Comparison of ENCODE assay signal across 8 mouse cellular contexts in genomic region chr12:8348733-8349513, GRCm38 (mm10). TPM values are rescaled to one million over a fixed set of nuclear protein-coding genes. Genes with fewer than 3 reads are reported as not detected.
A peak's percentile ranks its signal among the peaks of the same experiment; 100 is the strongest.
DNase-seq lines count a peak whose midpoint lies in the region; ATAC-seq and TF ChIP-seq lines count a peak whose summit lies in the region.
"Had no signal": no experiment of that assay in that cellular context is flagged by ENCODE, and none has a peak within 500 bp of the region (broad histone marks: within the 10 kb centered on the region; RNA-seq: fewer than 3 reads in every experiment).

No protein-coding gene starts in this region.

- no peak for TF ChIP-seq CTCF in bone marrow, adult 2 months (IDR thresholded peaks at IDR 0.05; ENCODE audit: control insufficient read depth, insufficient read depth, low read length)
- no peak for TF ChIP-seq CTCF in lung, postnatal 0 days (IDR thresholded peaks at IDR 0.05)

- H3K4me2 ChIP-seq in hindbrain, embryonic 11.5 days (replicated peaks; ENCODE audit: low read depth, low read length) = no peak overlapping the region
- H3K4me2 ChIP-seq in hindbrain, embryonic 16.5 days (ENCODE audit: low read length) = no peak overlapping the region
- H3K4me2 ChIP-seq in embryonic facial prominence, embryonic 13.5 days = peak overlapping the region; percentile 20
- no peak overlapping the region for H3K4me2 ChIP-seq in lung, postnatal 0 days (replicated peaks; ENCODE audit: low read depth, low read length)

- 0 out of 2 replicates have a peak, but pooled peaks cover 4% of the 10 kb centered on the region for H3K4me1 ChIP-seq in hindbrain, embryonic 11.5 days (replicated peaks; ENCODE audit: control insufficient read depth, insufficient read depth, low read length)
- H3K4me1 ChIP-seq in hindbrain, embryonic 16.5 days (ENCODE audit: control insufficient read depth, insufficient read depth, low read depth, low read length) = no peaks in the 10 kb centered on the region; the same call in 1 of the 2 replicates
- peaks cover 21% of the 10 kb centered on the region; the same call in 1 of the 2 replicates for H3K4me1 ChIP-seq in bone marrow, adult 2 months (ENCODE audit: control insufficient read depth, insufficient read depth, low read length)
- peaks cover 20% of the 10 kb centered on the region for H3K4me1 ChIP-seq in embryonic facial prominence, embryonic 13.5 days
- peaks cover 15% of the 10 kb centered on the region; the same call in 1 of the 2 replicates for H3K4me1 ChIP-seq in lung, postnatal 0 days (ENCODE audit: insufficient read depth, low read depth, low read length)

- no peak for DNase-seq in hindbrain, embryonic 11.5 days (ENCODE audit: low spot score)
- peak; percentile 87 for DNase-seq in lung, postnatal 0 days (ENCODE audit: low spot score)
- no peak for DNase-seq in spleen, postnatal 36 days (ENCODE audit: low spot score in 2 of 2)
- no peak for DNase-seq in adrenal gland, adult 8-10 months
- DNase-seq: kidney, adult 9 months had no signal

- H3K9me3 ChIP-seq in hindbrain, embryonic 11.5 days (ENCODE audit: control insufficient read depth, low read length) = no peaks in the 10 kb centered on the region
- H3K9me3 ChIP-seq in hindbrain, embryonic 16.5 days (ENCODE audit: control insufficient read depth, low read length) = no peaks in the 10 kb centered on the region
- H3K9me3 ChIP-seq in embryonic facial prominence, embryonic 13.5 days = no peaks in the 10 kb centered on the region
- no peaks in the 10 kb centered on the region for H3K9me3 ChIP-seq in lung, postnatal 0 days (ENCODE audit: low read length)

- 0 out of 2 replicates have a peak overlapping the region, but pooled peaks have one; percentile 8 for H3K27ac ChIP-seq in hindbrain, embryonic 11.5 days (ENCODE audit: low read depth, low read length)
- H3K27ac ChIP-seq in hindbrain, embryonic 16.5 days (ENCODE audit: low read depth, low read length) = no peak overlapping the region
- H3K27ac ChIP-seq in bone marrow, adult 2 months (ENCODE audit: control insufficient read depth, insufficient read depth, low read depth, low read length, poor library complexity) = peak overlapping the region; percentile 94
- H3K27ac ChIP-seq in embryonic facial prominence, embryonic 13.5 days = peak overlapping the region; percentile 78
- peak overlapping the region; percentile 77 for H3K27ac ChIP-seq in lung, postnatal 0 days (ENCODE audit: low read length)

- H3K27me3 ChIP-seq in hindbrain, embryonic 11.5 days (ENCODE audit: control insufficient read depth, insufficient read depth, low read length) = no peaks in the 10 kb centered on the region
- no peaks in the 10 kb centered on the region for H3K27me3 ChIP-seq in hindbrain, embryonic 16.5 days (replicated peaks; ENCODE audit: control insufficient read depth, insufficient read depth, low read length)
- H3K27me3 ChIP-seq in embryonic facial prominence, embryonic 13.5 days = no peaks in the 10 kb centered on the region
- no peaks in the 10 kb centered on the region for H3K27me3 ChIP-seq in lung, postnatal 0 days (replicated peaks; ENCODE audit: insufficient read depth, low read length)

- H3K9ac ChIP-seq in hindbrain, embryonic 11.5 days (ENCODE audit: low read depth, low read length) = no peak overlapping the region
- H3K9ac ChIP-seq in hindbrain, embryonic 16.5 days (ENCODE audit: low read depth, low read length) = no peak overlapping the region
- 0 out of 2 replicates have a peak overlapping the region, but pooled peaks have one; percentile 3 for H3K9ac ChIP-seq in embryonic facial prominence, embryonic 13.5 days
- H3K9ac ChIP-seq in lung, postnatal 0 days (replicated peaks; ENCODE audit: low read depth) = no peak overlapping the region

- no peak for TF ChIP-seq POLR2A in bone marrow, adult 2 months (IDR thresholded peaks at IDR 0.05; ENCODE audit: borderline replicate concordance, control insufficient read depth, low read depth, low read length)

- H3K4me3 ChIP-seq in hindbrain, embryonic 11.5 days (ENCODE audit: low read depth, low read length) = no peak overlapping the region
- no peak overlapping the region for H3K4me3 ChIP-seq in hindbrain, embryonic 16.5 days (ENCODE audit: low read length)
- no peak overlapping the region for H3K4me3 ChIP-seq in bone marrow, adult 2 months (replicated peaks; ENCODE audit: control insufficient read depth, low read depth, low read length)
- no peak overlapping the region for H3K4me3 ChIP-seq in embryonic facial prominence, embryonic 13.5 days
- H3K4me3 ChIP-seq in lung, postnatal 0 days (ENCODE audit: low read depth, low read length) = no peak overlapping the region

- no peaks in the 10 kb centered on the region for H3K36me3 ChIP-seq in hindbrain, embryonic 11.5 days (ENCODE audit: control insufficient read depth, insufficient read depth, low read length)
- no peaks in the 10 kb centered on the region for H3K36me3 ChIP-seq in hindbrain, embryonic 16.5 days (ENCODE audit: control insufficient read depth, insufficient read depth, low read length)
- H3K36me3 ChIP-seq in embryonic facial prominence, embryonic 13.5 days = no peaks in the 10 kb centered on the region
- no peaks in the 10 kb centered on the region for H3K36me3 ChIP-seq in lung, postnatal 0 days (ENCODE audit: insufficient read depth, low read length)

- no peak for ATAC-seq in hindbrain, embryonic 11.5 days (ENCODE audit: low FRiP score)
- no peak for ATAC-seq in hindbrain, embryonic 16.5 days
- ATAC-seq in embryonic facial prominence, embryonic 13.5 days (ENCODE audit: insufficient number of reproducible peaks, insufficient read depth, low FRiP score, low TSS enrichment, low read depth) = no peak
- ATAC-seq in lung, postnatal 0 days = peak; percentile 61

- peak; percentile 44 for TF ChIP-seq EP300 in lung, postnatal 0 days (IDR thresholded peaks at IDR 0.05)

- WGBS in hindbrain, embryonic 11.5 days = 61% methylated on average over 9 of the region's 9 CpGs
- WGBS in hindbrain, embryonic 16.5 days = 65% methylated on average over 9 of the region's 9 CpGs
- 37% methylated on average over 9 of the region's 9 CpGs for WGBS in bone marrow, adult 2 months
- WGBS in embryonic facial prominence, embryonic 13.5 days = 65% methylated on average over 9 of the region's 9 CpGs
- 41% methylated on average over 9 of the region's 9 CpGs for WGBS in lung, postnatal 0 days

RNA-seq across cellular contexts. Expression of gene Hs1bp3, which starts 35.7 kb away (rescaled TPM):
- 6.9 TPM in 2 replicates for polyA plus RNA-seq in hindbrain, embryonic 11.5 days (2014; fragmentation: Nextera tagmentation; extraction: Ambion mirVana)
- polyA plus RNA-seq in hindbrain, embryonic 16.5 days (2015; fragmentation: Nextera tagmentation; extraction: Ambion mirVana) = 10.1 and 10.6 TPM in 2 replicates
- 2.3 and 3.2 TPM in 2 replicates for polyA plus RNA-seq in bone marrow, adult 2 months (2011; ENCODE audit: insufficient read depth, insufficient read length, low replicate concordance, missing spikeins)
- 19.0 and 19.2 TPM in 2 replicates for polyA plus RNA-seq in embryonic facial prominence, embryonic 13.5 days (2015; fragmentation: Nextera tagmentation; extraction: Ambion mirVana)
- polyA plus RNA-seq in lung, postnatal 0 days (2015; fragmentation: Nextera tagmentation; extraction: Ambion mirVana) = 8.6 and 8.7 TPM in 2 replicates
- 10 to 100 TPM; 18.4 to 33.8 (median 20.6) TPM for total RNA-seq in adrenal gland, adult 8-10 months (2022)

RNA-seq across cellular contexts. Expression of gene Gdf7, which starts 47.2 kb away (rescaled TPM):
- 0.59 and 1.4 TPM in 2 replicates for polyA plus RNA-seq in hindbrain, embryonic 11.5 days (2014; fragmentation: Nextera tagmentation; extraction: Ambion mirVana)
- polyA plus RNA-seq in hindbrain, embryonic 16.5 days (2015; fragmentation: Nextera tagmentation; extraction: Ambion mirVana) = 0.28 and 0.29 TPM in 2 replicates
- polyA plus RNA-seq in bone marrow, adult 2 months (2011; ENCODE audit: insufficient read depth, insufficient read length, low replicate concordance, missing spikeins) = not detected in 2 replicates
- polyA plus RNA-seq in embryonic facial prominence, embryonic 13.5 days (2015; fragmentation: Nextera tagmentation; extraction: Ambion mirVana) = 1.6 and 2.1 TPM in 2 replicates
- not detected in 2 replicates for polyA plus RNA-seq in lung, postnatal 0 days (2015; fragmentation: Nextera tagmentation; extraction: Ambion mirVana)
- under 1 TPM in 1 of 4 experiments, not detected in 3; 0.23 TPM for total RNA-seq in adrenal gland, adult 8-10 months (2022)
